Mouse (Mus musculus) neural tube, embryonic 12.5 days (tissue): ENCODE results near the gene Pex11b. TPM values are rescaled to one million over a fixed set of nuclear protein-coding genes. Genes with fewer than 3 reads are reported as not detected.
"Not testable (repeated sequence)": the region's sequence is repeated elsewhere in the genome, so short reads cannot be mapped to it uniquely, and the experiment has no call there.

ENCODE experiments used
- ATAC-seq: fragments of 200-750 bp; cut with Nextera tagmentation; 2 replicates; pipeline ENCODE4 v1.8.0; 2017; ENCODE audit warnings: low read depth, mild to moderate bottlenecking, moderate TSS enrichment, moderate library complexity; ENCODE audit not compliant: low FRiP score
- H3K27ac ChIP-seq: fragments of 300-500 bp; sonication (generic); 2 replicates; pipeline ENCODE4 v1.5.1; 2016
- H3K27me3 ChIP-seq: fragments of 300-500 bp; sonication (generic); replicated peaks from 2 replicates; pipeline ENCODE4 v1.6.1; 2016; ENCODE audit warnings: mild to moderate bottlenecking
- H3K36me3 ChIP-seq: fragments of 300-500 bp; sonication (generic); 2 replicates; pipeline ENCODE4 v1.6.1; 2016; ENCODE audit warnings: mild to moderate bottlenecking
- H3K4me1 ChIP-seq: fragments of 300-500 bp; sonication (generic); 2 replicates; pipeline ENCODE4 v1.6.1; 2016
- H3K4me2 ChIP-seq: fragments of 300-500 bp; sonication (generic); replicated peaks from 2 replicates; pipeline ENCODE4 v1.6.1; 2016; ENCODE audit warnings: mild to moderate bottlenecking
- H3K4me3 ChIP-seq: fragments of 300-500 bp; sonication (generic); 2 replicates; pipeline ENCODE4 v1.5.1; 2016
- H3K9ac ChIP-seq: fragments of 300-500 bp; sonication (generic); 2 replicates; pipeline ENCODE4 v1.6.1; 2016; ENCODE audit warnings: mild to moderate bottlenecking
- H3K9me3 ChIP-seq: fragments of 300-500 bp; sonication (generic); 2 replicates; pipeline ENCODE4 v1.6.1; 2016; ENCODE audit warnings: mild to moderate bottlenecking
- WGBS: fragments of 180-500 bp; shearing (Covaris S2); methylation state at CpG from one replicate; pipeline ENCODE4 v1.1.7; 2016; 5-methylcytosine and 5-hydroxymethylcytosine counted together
- polyA plus RNA-seq: library from polyadenylated mRNA; unstranded; fragments of >200 nt; fragmentation: Nextera tagmentation; extraction: Ambion mirVana; gene quantifications from 2 replicates; pipeline ENCODE4 v1.2.1, GENCODE M21; 2016

The Pex11b gene
- polyA plus RNA-seq, 1 experiment from 2014 or later = 43.9 TPM

DNA sequence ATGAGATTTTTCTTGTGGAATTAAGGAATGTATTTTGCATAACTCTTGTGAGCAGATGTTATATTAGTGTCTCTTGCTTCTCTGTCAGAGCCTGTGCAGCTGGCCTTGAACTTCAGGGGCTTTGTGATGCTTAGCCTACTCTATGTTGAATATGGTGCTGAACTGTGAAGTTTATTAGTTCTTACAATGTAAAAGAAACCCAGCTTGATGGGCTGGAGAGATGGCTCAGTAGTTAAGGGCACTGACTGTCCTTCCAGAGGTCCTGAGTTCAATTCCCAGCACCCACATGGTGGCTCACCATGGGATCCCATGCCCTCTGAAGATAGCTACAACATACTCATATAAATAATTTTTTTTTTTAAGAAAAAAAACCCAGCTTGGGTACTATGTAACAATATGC lies 3.1 kb upstream of the Pex11b start:
- Histone ChIP-seq H3K9me3 (no peaks in the 10 kb centered on the region), H3K4me2 (no peak overlapping the region), H3K36me3 (peaks cover 29% of the 10 kb centered on the region), H3K27me3 (no peaks in the 10 kb centered on the region), H3K4me1 (peaks cover 24% of the 10 kb centered on the region), H3K27ac (no peak overlapping the region), H3K4me3 (no peak overlapping the region), H3K9ac (no peak overlapping the region)
- no peak for ATAC-seq

GRCm38 (mm10) chr3:96634015-96634414 lies 1.2 kb upstream of the Pex11b start:
- Histone ChIP-seq H3K4me2 (no peak overlapping the region), H3K27me3 (no peaks in the 10 kb centered on the region), H3K4me1 (peaks cover 24% of the 10 kb centered on the region), H3K9ac (no peak overlapping the region), H3K9me3 (no peaks in the 10 kb centered on the region), H3K4me3 (no peak overlapping the region), H3K36me3 (peaks cover 35% of the 10 kb centered on the region), H3K27ac (no peak overlapping the region)
- ATAC-seq = no peak
- WGBS = 79% methylated on average over 1 of the region's 1 CpGs

- no peak; the same call in 1 of the 2 replicates for ATAC-seq
- peak overlapping the region; percentile 90 for H3K4me3 ChIP-seq
- no peaks in the 10 kb centered on the region for H3K9me3 ChIP-seq
- peak overlapping the region; percentile 93 for H3K4me2 ChIP-seq
- H3K4me1 ChIP-seq = peaks cover 20% of the 10 kb centered on the region
- WGBS = 12% methylated on average over 15 of the region's 15 CpGs
- peaks cover 45% of the 10 kb centered on the region for H3K36me3 ChIP-seq
- peak overlapping the region; percentile 96 for H3K9ac ChIP-seq
- peak overlapping the region; percentile 53; the same call in 1 of the 2 replicates for H3K27ac ChIP-seq
- H3K27me3 ChIP-seq = no peaks in the 10 kb centered on the region
Observed at GRCm38 (mm10) chr3:96635906-96636305, 730 bp downstream of the Pex11b start.

DNA sequence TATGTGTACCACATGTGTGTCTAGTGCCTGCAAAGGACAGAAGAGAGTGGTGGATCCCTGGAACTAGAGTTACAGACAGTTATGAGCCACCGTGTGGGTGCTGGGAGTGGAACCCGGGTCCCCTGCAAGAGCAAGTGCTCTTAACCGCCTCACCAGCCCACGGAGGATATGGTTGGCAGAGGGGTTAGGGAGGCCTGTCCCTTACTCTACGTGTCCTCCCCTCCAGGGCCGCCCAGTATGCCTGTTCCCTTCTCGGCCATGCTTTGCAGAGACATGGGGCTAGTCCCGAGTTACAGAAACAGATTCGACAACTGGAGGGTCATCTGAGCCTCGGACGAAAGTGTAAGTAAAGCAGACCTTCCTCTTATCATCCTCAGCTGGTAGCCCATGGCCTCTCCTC lies 1.3 kb downstream of the Pex11b start:
- Histone ChIP-seq H3K9me3 (no peaks in the 10 kb centered on the region), H3K27me3 (no peaks in the 10 kb centered on the region)
- 77% methylated on average over 11 of the region's 11 CpGs for WGBS

GRCm38 (mm10) chr3:96639219-96639618 lies 4.0 kb downstream of the Pex11b start:
- no peak overlapping the region for H3K9ac ChIP-seq
- H3K4me2 ChIP-seq = no peak overlapping the region
- 82% methylated on average over 1 of the region's 1 CpGs for WGBS
- H3K36me3 ChIP-seq = peaks cover 32% of the 10 kb centered on the region
- H3K9me3 ChIP-seq = no peaks in the 10 kb centered on the region
- peaks cover 16% of the 10 kb centered on the region for H3K4me1 ChIP-seq
- no peak overlapping the region for H3K27ac ChIP-seq
- H3K4me3 ChIP-seq = no peak overlapping the region
- H3K27me3 ChIP-seq = no peaks in the 10 kb centered on the region
- ATAC-seq = no peak

More for the DNA sequence above, 1.3 kb downstream of the Pex11b start:
- H3K4me1 ChIP-seq = peaks cover 16% of the 10 kb centered on the region
- H3K9ac ChIP-seq = peak overlapping the region; percentile 96; the same call in 1 of the 2 replicates
- ATAC-seq = no peak
- H3K4me2 ChIP-seq = peak overlapping the region; percentile 93
- H3K4me3 ChIP-seq = no peak overlapping the region
- peaks cover 42% of the 10 kb centered on the region for H3K36me3 ChIP-seq
- no peak overlapping the region for H3K27ac ChIP-seq

GRCm38 (mm10) chr3:96645018-96645649 lies 10.0 kb downstream of the Pex11b start, which contains the start of gene Itga10:
Gene Itga10, plus strand, starts transcription at chr3:96645584.
- no peak within 1 kb of the TSS for H3K4me2 ChIP-seq
- H3K27me3 ChIP-seq = no peaks in the 10 kb centered on the region
- H3K9me3 ChIP-seq = no peaks in the 10 kb centered on the region
- ATAC-seq = no peak
- no peak within 1 kb of the TSS for H3K27ac ChIP-seq
- H3K9ac ChIP-seq = no peak within 1 kb of the TSS
- no peak within 1 kb of the TSS for H3K4me3 ChIP-seq
- H3K4me1 ChIP-seq = no peaks in the 10 kb centered on the region
- peaks cover 21% of the 10 kb centered on the region for H3K36me3 ChIP-seq
- 66% methylated on average over 7 of the region's 7 CpGs for whole genome bisulfite sequencing

DNA sequence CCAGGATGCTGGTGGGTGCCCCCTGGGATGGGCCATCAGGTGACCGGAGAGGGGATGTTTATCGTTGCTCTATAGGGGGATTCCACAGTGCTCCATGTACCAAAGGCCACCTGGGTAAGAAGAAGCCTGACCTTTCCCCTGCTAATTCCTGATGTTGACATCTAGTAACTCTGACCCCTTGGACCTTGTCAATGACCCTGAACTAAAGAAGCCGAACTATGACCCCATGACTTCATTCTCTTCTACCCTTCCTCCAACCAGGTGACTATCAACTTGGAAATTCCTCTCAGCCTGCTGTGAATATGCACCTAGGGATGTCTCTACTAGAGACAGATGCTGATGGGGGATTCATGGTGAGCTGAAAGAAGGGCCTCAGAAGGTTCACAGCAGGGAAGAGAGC lies 12.2 kb downstream of the Pex11b start:
- no peak overlapping the region for H3K4me3 ChIP-seq
- H3K4me2 ChIP-seq = no peak overlapping the region
- no peaks in the 10 kb centered on the region for H3K9me3 ChIP-seq
- H3K9ac ChIP-seq = no peak overlapping the region
- no peak overlapping the region for H3K27ac ChIP-seq
- WGBS = 95% methylated on average over 3 of the region's 3 CpGs
- H3K4me1 ChIP-seq = no peaks in the 10 kb centered on the region
- no peaks in the 10 kb centered on the region for H3K27me3 ChIP-seq
- peaks cover 19% of the 10 kb centered on the region for H3K36me3 ChIP-seq
- ATAC-seq = no peak

GRCm38 (mm10) chr3:96660901-96661300 lies 25.7 kb downstream of the Pex11b start:
- ATAC-seq = no peak
- Histone ChIP-seq H3K27me3 (no peaks in the 10 kb centered on the region), H3K9me3 (no peaks in the 10 kb centered on the region), H3K4me3 (no peak overlapping the region), H3K9ac (no peak overlapping the region), H3K4me1 (0 out of 2 replicates have a peak, but pooled peaks cover 7% of the 10 kb centered on the region), H3K4me2 (no peak overlapping the region), H3K36me3 (no peaks in the 10 kb centered on the region), H3K27ac (no peak overlapping the region)
- WGBS = 87% methylated on average over 2 of the region's 2 CpGs

DNA sequence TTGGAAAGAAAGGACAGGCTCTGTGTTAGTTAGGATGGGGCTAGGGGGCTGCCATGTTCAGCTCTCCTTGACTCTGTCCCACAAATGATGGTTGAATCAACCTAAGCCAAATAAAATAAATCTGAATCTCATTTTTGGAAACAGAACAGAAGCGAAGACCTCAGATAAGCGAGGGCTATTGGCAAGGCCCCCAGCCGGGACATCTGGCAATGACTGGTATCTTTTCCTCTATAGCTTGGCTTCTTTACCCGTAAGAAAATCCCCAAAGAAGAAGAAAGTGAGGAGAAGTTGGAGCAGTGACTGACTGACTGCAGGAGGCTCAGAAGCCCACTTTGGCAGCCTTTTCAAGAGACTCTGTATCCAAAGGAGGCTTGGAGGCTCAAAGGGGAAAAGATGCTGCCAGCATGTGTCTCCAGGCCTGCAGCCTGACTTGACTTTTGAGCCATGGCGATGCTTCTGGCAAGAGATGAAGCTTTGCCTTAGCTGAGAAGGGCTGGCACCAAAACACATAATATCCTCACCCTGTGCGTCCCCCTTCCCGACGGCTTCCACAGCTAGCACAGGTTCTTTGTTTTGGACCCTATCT lies 27.6 kb downstream of the Pex11b start:
- ATAC-seq = no peak
- 0 out of 2 replicates have a peak, but pooled peaks cover 7% of the 10 kb centered on the region for H3K4me1 ChIP-seq
- no peaks in the 10 kb centered on the region for H3K9me3 ChIP-seq
- H3K36me3 ChIP-seq = no peaks in the 10 kb centered on the region
- H3K27me3 ChIP-seq = no peaks in the 10 kb centered on the region
- WGBS = 54% methylated on average over 8 of the region's 8 CpGs
- no peak overlapping the region for H3K4me3 ChIP-seq
- 0 out of 2 replicates have a peak overlapping the region, but pooled peaks have one; percentile 21 for H3K9ac ChIP-seq
- H3K4me2 ChIP-seq = peak overlapping the region; percentile 57
- H3K27ac ChIP-seq = no peak overlapping the region

DNA sequence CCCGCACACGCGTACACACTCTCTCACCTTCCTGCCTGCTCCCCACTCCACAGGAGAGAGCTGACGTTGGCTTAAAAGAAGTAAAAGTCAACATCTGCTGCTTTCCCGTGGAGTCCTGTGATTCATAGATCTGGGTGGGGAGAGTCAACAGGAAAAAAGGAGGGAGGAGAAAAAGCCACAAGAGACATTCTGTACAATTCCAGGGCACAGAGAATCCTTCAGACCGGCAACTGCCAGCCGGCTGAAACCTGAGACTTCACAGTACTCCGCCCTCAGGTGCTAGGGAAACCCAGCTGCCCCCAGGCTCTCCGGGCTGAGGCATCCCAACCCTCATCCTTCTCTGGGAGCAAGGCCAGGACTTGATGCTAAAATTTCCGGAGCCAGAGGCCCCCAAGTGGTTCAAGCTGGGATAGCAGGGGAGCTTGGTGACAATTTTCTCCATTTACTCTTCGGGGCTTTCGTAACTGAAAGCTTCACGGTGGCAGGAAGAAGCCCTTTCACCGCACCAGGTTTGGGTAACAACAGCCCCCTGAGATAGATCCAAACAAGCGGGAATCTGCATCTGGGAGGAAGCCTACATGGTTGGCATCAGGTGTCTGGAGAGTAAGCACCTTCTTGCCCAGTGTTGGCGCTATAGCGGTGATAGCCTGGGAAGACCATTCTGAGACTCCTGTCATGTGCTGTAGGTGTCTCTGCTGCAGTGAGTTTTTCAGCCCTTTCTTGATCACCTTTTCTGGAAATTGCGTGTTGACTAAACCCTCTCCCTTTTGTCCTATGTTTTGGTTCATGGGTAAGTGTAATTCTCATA lies 28.5 kb downstream of the Pex11b start:
- Histone ChIP-seq H3K4me1 (0 out of 2 replicates have a peak, but pooled peaks cover 7% of the 10 kb centered on the region), H3K9ac (0 out of 2 replicates have a peak overlapping the region, but pooled peaks have one; percentile 21), H3K9me3 (no peaks in the 10 kb centered on the region), H3K4me2 (peak overlapping the region; percentile 57), H3K27me3 (no peaks in the 10 kb centered on the region), H3K36me3 (no peaks in the 10 kb centered on the region), H3K27ac (no peak overlapping the region), H3K4me3 (peak overlapping the region; percentile 18)
- 6% methylated on average over 18 of the region's 18 CpGs for WGBS
- peak; percentile 87 for ATAC-seq

DNA sequence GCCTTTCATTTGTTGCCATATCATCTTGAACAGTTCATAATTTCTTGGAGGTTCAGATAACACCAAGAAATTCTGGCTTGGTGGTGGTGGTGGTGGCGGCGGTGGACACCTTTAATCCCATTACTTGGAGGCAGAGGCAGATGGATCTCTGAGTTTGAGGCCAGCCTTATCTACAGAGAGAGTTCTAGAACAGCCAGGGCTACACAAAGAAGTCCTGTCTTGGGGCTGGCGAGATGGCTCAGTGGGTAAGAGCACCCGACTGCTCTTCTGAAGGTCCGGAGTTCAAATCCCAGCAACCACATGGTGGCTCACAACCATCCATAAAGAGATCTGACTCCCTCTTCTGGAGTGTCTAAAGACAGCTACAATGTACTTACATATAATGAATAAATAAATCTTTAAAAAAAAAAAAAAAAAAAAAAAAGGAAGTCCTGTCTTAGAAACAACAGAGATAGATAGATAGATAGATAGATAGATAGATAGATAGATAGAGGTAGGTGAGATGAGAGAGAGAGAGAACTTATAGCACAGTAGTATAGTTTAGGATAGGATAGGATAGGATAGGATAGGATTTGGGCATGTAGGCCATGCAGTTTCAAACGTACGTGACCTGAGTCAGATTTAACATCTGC lies 30.7 kb downstream of the Pex11b start:
- not testable (repeated sequence) for H3K27ac ChIP-seq, ATAC-seq, H3K27me3 ChIP-seq, H3K4me3 ChIP-seq, H3K4me2 ChIP-seq, H3K36me3 ChIP-seq, H3K9ac ChIP-seq, H3K9me3 ChIP-seq
- peaks cover 12% of the 10 kb centered on the region; the same call in 1 of the 2 replicates for H3K4me1 ChIP-seq
- WGBS = 90% methylated on average over 7 of the region's 7 CpGs

GRCm38 (mm10) chr3:96666916-96667315 lies 31.7 kb downstream of the Pex11b start:
- H3K9me3 ChIP-seq = no peaks in the 10 kb centered on the region
- H3K27ac ChIP-seq = no peak overlapping the region
- H3K36me3 ChIP-seq = no peaks in the 10 kb centered on the region
- H3K9ac ChIP-seq = no peak overlapping the region
- H3K4me3 ChIP-seq = no peak overlapping the region
- ATAC-seq = no peak
- peaks cover 12% of the 10 kb centered on the region; the same call in 1 of the 2 replicates for H3K4me1 ChIP-seq
- peaks cover 8% of the 10 kb centered on the region for H3K27me3 ChIP-seq
- WGBS = 97% methylated on average over 5 of the region's 5 CpGs
- H3K4me2 ChIP-seq = no peak overlapping the region
